Mouse (Mus musculus) embryonic facial prominence, embryonic 14.5 days (tissue): ENCODE data around the gene Ccni. TPM values are rescaled to one million over a fixed set of nuclear protein-coding genes. Genes with fewer than 3 reads are reported as not detected.

ENCODE experiments used
- ATAC-seq: fragments of 200-750 bp; cut with Nextera tagmentation; 2 replicates; pipeline ENCODE4 v1.8.0; 2017; ENCODE audit warnings: low read depth, moderate number of reproducible peaks, moderate TSS enrichment
- DNase-seq: peaks from one replicate; pipeline ENCODE4 v3.0.0-alpha.2; 2015; ENCODE audit warnings: low spot score
- H3K27ac ChIP-seq: fragments of 300-500 bp; sonication (generic); replicated peaks from 2 replicates; pipeline ENCODE4 v1.5.1; 2014; ENCODE audit warnings: low read depth, mild to moderate bottlenecking, low read length, moderate library complexity
- H3K27me3 ChIP-seq: fragments of 300-500 bp; sonication (generic); replicated peaks from 2 replicates; pipeline ENCODE4 v1.6.1; 2014; ENCODE audit warnings: low read length; ENCODE audit not compliant: control insufficient read depth, insufficient read depth
- H3K36me3 ChIP-seq: fragments of 300-500 bp; sonication (generic); 2 replicates; pipeline ENCODE4 v1.6.1; 2014; ENCODE audit warnings: low read length, mixed read lengths; ENCODE audit not compliant: control insufficient read depth, insufficient read depth
- H3K4me1 ChIP-seq: fragments of 300-500 bp; sonication (generic); 2 replicates; pipeline ENCODE4 v1.6.1; 2014; ENCODE audit warnings: antibody characterized with exemption, low read length; ENCODE audit not compliant: control insufficient read depth, insufficient read depth
- H3K4me2 ChIP-seq: fragments of 300-500 bp; sonication (generic); 2 replicates; pipeline ENCODE4 v1.6.1; 2014; ENCODE audit warnings: low read depth, mild to moderate bottlenecking, low read length, moderate library complexity, mixed read lengths
- H3K4me3 ChIP-seq: fragments of 300-500 bp; sonication (generic); 2 replicates; pipeline ENCODE4 v1.5.1; 2014; ENCODE audit warnings: low read depth, mild to moderate bottlenecking, low read length
- H3K9ac ChIP-seq: fragments of 300-500 bp; sonication (generic); 2 replicates; pipeline ENCODE4 v1.6.1; 2014; ENCODE audit warnings: low read depth, mild to moderate bottlenecking, low read length, moderate library complexity, mixed read lengths
- H3K9me3 ChIP-seq: fragments of 300-500 bp; sonication (generic); 2 replicates; pipeline ENCODE4 v1.6.1; 2016; ENCODE audit warnings: low read length; ENCODE audit not compliant: control insufficient read depth
- WGBS: fragments of 180-500 bp; shearing (Covaris S2); extraction: QIAGEN DNeasy Blood & Tissue Kit; methylation state at CpG from one replicate; pipeline ENCODE4 v1.1.7; 2014; 5-methylcytosine and 5-hydroxymethylcytosine counted together
- polyA plus RNA-seq: library from polyadenylated mRNA; unstranded; fragments of >200 nt; fragmentation: Nextera tagmentation; extraction: Ambion mirVana; gene quantifications from 2 replicates; pipeline ENCODE4 v1.2.1, GENCODE M21; 2014

The Ccni gene
- polyA plus RNA-seq, 1 experiment from 2014 or later: 121 TPM

DNA sequence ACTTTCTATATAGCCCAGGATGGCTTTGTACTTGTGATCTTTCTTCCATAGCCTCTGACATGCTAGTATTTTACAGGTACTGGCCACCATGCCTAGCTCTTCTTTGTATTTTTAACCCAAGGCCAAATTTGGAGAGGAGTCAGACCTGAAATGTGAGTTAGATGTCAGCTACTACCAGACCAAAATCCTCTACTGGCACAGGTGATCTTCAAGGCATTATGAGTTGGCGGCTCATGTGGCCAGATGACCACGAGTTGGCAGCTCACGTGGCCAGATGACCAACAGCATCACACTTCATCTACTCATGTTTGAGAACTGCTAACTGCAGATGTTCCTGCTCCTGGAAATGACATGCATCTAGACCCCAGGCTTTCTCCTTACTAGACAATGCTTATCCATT lies 12.1 kb upstream of the Ccni start:
- Histone ChIP-seq H3K27ac (no peak overlapping the region), H3K9me3 (no peaks in the 10 kb centered on the region), H3K4me1 (no peaks in the 10 kb centered on the region), H3K9ac (no peak overlapping the region), H3K4me2 (no peak overlapping the region), H3K4me3 (no peak overlapping the region), H3K36me3 (no peaks in the 10 kb centered on the region), H3K27me3 (no peaks in the 10 kb centered on the region)
- WGBS: 87% methylated on average over 3 of the region's 3 CpGs
- no peak for ATAC-seq
- no peak for DNase-seq

DNA sequence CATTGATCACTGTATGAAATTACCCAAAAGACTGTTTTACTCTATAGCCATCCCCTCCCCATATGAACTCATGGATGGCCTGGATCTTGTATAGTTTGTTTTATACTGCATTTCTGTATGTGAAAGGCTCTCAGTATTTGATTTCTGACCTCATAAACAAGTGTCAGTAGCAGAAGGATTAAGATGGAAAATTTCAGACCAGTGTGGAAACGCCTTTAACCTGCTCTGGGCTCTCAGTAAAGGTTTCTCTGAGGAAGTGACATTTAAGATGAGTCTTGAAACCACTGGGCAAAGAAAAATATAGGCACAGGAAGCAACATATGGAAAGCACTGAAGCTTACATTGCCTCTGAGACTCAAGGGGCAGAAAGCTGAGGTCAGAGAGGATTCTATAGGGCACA lies 1.3 kb upstream of the Ccni start:
- H3K4me2 ChIP-seq: peak overlapping the region; percentile 52
- ATAC-seq: no peak
- H3K27me3 ChIP-seq: no peaks in the 10 kb centered on the region
- no peaks in the 10 kb centered on the region for H3K9me3 ChIP-seq
- peak overlapping the region; percentile 94 for H3K27ac ChIP-seq
- no peak overlapping the region for H3K4me3 ChIP-seq
- DNase-seq: no peak
- H3K4me1 ChIP-seq: peaks cover 17% of the 10 kb centered on the region
- H3K9ac ChIP-seq: no peak overlapping the region
- WGBS: 43% methylated on average over 1 of the region's 1 CpGs
- no peaks in the 10 kb centered on the region for H3K36me3 ChIP-seq

DNA sequence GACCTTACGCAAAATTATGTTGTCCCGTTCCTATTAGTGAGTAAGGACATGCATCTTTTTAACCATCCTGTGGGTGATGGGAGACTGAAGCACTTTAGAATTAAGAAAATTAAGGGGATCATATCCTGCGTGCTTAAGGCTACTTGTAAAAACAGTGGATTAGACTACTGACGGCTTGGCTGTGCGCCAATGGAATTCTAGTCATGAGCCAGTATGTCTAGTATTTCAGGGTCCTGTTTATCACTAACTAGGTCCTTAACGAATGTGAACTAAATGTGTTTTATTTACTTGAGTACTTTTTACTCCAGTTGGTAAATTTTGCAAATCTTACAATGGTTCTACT lies 682 bp upstream of the Ccni start:
- Histone ChIP-seq H3K9me3 (no peaks in the 10 kb centered on the region), H3K4me2 (peak overlapping the region; percentile 52), H3K9ac (peak overlapping the region; percentile 96), H3K27me3 (no peaks in the 10 kb centered on the region), H3K4me1 (peaks cover 17% of the 10 kb centered on the region), H3K36me3 (peaks cover 2% of the 10 kb centered on the region; the same call in 1 of the 2 replicates), H3K27ac (peak overlapping the region; percentile 94), H3K4me3 (peak overlapping the region; percentile 88)
- DNase-seq (peak; percentile 85), ATAC-seq (peak; percentile 24)
- 2% methylated on average over 6 of the region's 6 CpGs for WGBS

DNA sequence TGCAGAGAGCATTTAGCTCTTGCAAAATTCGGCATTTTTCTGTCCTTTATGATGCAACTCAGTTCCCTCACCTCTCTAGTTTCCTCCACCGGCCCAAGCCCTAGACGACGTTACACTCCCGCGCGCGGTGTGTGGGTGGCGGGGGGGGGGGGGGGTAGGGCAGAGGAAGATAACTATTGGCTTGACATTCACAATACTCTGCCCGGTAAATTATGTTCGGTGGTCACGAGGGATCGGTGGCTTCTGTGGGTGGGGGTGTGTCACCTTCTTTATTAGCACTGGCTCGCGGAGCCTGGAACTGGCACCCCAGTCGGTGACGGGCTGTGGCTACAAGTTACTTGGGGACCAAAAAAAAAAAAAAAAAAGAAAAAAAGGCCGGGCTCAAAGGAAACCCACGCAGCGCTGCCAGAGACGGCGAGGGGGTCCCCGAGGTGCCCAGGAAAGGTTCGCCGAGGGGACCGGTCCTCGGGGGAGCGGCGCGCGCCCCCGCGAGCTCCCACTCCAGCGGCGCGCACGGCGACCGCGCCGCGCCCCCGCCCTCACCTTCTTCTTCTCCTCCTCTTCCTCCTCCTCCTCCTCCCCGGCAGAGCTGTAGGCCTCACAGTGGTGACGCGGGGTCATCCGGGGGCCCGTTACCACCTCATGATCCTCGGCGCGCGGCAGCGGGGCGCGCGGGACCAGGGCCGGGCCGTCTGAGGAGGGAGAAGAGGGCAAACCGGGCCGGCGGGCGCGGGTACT lies 755 bp downstream of the Ccni start:
- peaks cover 14% of the 10 kb centered on the region for H3K36me3 ChIP-seq

DNA sequence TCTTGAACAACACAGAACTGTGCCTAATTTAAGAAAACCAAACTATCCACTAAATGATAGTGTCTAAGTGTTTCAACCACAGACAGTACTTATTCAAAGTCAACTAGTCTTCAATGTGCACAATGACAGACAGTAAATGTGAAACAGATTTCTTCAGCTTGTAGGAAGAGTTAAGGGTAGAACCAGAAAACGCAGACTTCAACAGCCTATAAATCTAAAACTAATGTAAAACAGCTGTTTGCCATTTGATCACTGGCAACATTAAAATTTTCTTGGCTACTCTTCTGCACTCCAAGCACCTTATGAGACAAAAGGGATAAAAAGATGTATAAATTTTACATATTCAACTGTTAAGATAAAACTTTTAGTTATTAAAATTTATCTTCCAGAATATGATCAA lies 5.1 kb downstream of the Ccni start:
- ATAC-seq (no peak), DNase-seq (peak; percentile 25)
- WGBS: 34% methylated on average over 1 of the region's 1 CpGs

More for the DNA sequence above, 755 bp downstream of the Ccni start:
- DNase-seq (peak; percentile 34), ATAC-seq (peak; percentile 54)
- no peaks in the 10 kb centered on the region for H3K9me3 ChIP-seq
- no peaks in the 10 kb centered on the region for H3K27me3 ChIP-seq
- peak overlapping the region; percentile 88 for H3K4me3 ChIP-seq
- peak overlapping the region; percentile 83 for H3K4me2 ChIP-seq
- H3K4me1 ChIP-seq: peaks cover 22% of the 10 kb centered on the region
- peak overlapping the region; percentile 96 for H3K9ac ChIP-seq
- 2% methylated on average over 26 of the region's 63 CpGs for WGBS
- peak overlapping the region; percentile 94 for H3K27ac ChIP-seq

DNA sequence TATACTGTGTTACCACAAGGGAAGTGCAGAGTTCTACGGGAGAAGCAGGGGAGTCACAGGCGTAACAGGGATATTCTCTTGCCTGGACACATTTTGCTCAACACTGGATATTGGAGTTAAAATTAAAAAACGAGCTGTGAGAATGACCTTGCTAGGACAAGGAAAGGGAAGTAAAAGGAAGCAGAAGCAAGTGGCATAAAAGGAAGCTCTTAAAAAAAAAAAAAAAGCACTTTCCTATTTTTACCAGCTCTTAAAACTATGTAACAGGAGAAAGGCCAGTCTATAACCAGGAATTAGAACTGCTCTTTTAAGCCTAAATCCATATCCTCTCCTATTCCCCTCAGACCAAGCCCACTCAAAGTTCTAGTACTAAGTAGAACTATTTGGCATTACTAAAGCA lies 8.1 kb downstream of the Ccni start:
- H3K36me3 ChIP-seq: peaks cover 51% of the 10 kb centered on the region
- H3K27me3 ChIP-seq: no peaks in the 10 kb centered on the region
- no peak overlapping the region for H3K9ac ChIP-seq
- H3K4me1 ChIP-seq: peaks cover 8% of the 10 kb centered on the region; the same call in 1 of the 2 replicates
- H3K9me3 ChIP-seq: no peaks in the 10 kb centered on the region
- no peak overlapping the region for H3K4me3 ChIP-seq
- DNase-seq: no peak
- WGBS: 86% methylated on average over 3 of the region's 3 CpGs
- H3K4me2 ChIP-seq: no peak overlapping the region
- no peak overlapping the region for H3K27ac ChIP-seq
- no peak for ATAC-seq

More for the DNA sequence above, 5.1 kb downstream of the Ccni start:
- no peak overlapping the region for H3K4me2 ChIP-seq
- no peak overlapping the region for H3K27ac ChIP-seq
- no peaks in the 10 kb centered on the region for H3K9me3 ChIP-seq
- H3K4me3 ChIP-seq: no peak overlapping the region
- H3K27me3 ChIP-seq: no peaks in the 10 kb centered on the region
- no peak overlapping the region for H3K9ac ChIP-seq
- H3K36me3 ChIP-seq: peaks cover 45% of the 10 kb centered on the region
- H3K4me1 ChIP-seq: peaks cover 14% of the 10 kb centered on the region; the same call in 1 of the 2 replicates

DNA sequence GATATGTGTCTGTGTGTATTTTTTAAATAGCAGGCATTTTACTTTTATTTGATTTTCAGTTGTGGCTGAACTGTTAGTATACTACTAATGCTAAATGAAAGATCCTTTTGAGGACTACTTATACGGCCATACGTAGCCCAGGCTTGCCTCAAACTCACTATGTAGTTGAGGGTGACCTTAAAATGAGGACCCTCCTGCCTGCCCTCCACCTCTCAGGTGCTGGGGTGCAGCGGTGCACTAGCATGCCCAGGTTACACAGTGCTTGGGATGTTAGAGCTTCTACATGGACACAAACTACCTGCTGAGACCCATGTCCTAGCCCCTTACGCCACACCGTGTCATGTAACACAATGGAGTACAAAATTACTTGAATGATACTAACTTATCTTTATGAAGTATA lies 15.9 kb downstream of the Ccni start:
- WGBS: 92% methylated on average over 5 of the region's 5 CpGs
- no peak for ATAC-seq

DNA sequence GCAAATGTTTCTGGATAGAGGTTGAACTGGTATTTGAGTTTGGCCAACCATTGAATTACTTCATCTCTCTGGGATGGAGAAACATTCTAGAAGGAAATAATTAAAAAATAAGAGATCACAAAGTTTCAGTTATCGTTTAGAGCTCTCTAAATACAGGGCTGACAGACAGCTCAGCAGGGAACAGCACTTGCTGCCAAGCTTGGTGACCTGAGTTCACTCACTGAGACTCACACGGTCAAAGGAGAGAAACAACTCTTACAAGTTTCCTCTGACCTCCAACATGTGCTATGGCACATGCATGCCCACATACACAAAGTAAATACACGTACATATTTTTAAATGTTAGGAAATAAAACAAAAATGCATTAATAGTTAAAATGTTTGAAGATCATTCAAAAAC lies 16.7 kb downstream of the Ccni start:
- Histone ChIP-seq H3K36me3 (peaks cover 50% of the 10 kb centered on the region), H3K9me3 (no peaks in the 10 kb centered on the region), H3K4me1 (no peaks in the 10 kb centered on the region), H3K9ac (no peak overlapping the region), H3K27me3 (no peaks in the 10 kb centered on the region), H3K4me3 (no peak overlapping the region), H3K4me2 (no peak overlapping the region), H3K27ac (no peak overlapping the region)
- ATAC-seq (no peak), DNase-seq (no peak)
- 72% methylated on average over 3 of the region's 3 CpGs for WGBS

More for the DNA sequence above, 15.9 kb downstream of the Ccni start:
- no peaks in the 10 kb centered on the region for H3K9me3 ChIP-seq
- H3K9ac ChIP-seq: no peak overlapping the region
- H3K4me2 ChIP-seq: no peak overlapping the region
- no peaks in the 10 kb centered on the region for H3K27me3 ChIP-seq
- H3K27ac ChIP-seq: no peak overlapping the region
- peaks cover 46% of the 10 kb centered on the region for H3K36me3 ChIP-seq
- H3K4me3 ChIP-seq: no peak overlapping the region
- no peak for DNase-seq
- H3K4me1 ChIP-seq: no peaks in the 10 kb centered on the region

DNA sequence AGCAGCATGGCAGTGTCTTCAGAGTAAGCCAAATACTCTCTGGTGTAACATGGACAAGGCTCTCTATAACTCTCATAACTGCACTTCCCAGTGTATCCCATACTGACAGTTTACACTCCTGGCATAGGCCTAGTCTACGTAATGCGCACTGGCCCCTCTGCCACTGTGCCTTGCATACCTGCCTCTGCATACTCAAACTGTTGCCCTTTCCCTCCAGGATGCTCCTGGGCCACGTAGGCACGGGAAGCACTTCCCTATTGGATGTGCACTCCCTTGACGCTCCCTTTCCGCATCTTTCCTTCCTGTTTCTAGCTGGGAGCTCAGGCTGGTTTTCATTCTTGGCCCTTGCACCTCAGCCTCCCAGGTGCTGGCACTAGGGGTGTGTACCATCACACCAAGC lies 21.7 kb downstream of the Ccni start:
- no peak overlapping the region for H3K9ac ChIP-seq
- no peaks in the 10 kb centered on the region for H3K27me3 ChIP-seq
- no peaks in the 10 kb centered on the region for H3K4me1 ChIP-seq
- H3K4me3 ChIP-seq: no peak overlapping the region
- no peaks in the 10 kb centered on the region for H3K9me3 ChIP-seq
- no peak overlapping the region for H3K27ac ChIP-seq
- H3K4me2 ChIP-seq: no peak overlapping the region
- ATAC-seq (no peak), DNase-seq (no peak)
- H3K36me3 ChIP-seq: peaks cover 81% of the 10 kb centered on the region
- whole genome bisulfite sequencing: 86% methylated on average over 6 of the region's 6 CpGs
